Comparison of ENCODE assay signal across 8 mouse cellular contexts in genomic region chr3:101300271-101301071, GRCm38 (mm10). TPM values are rescaled to one million over a fixed set of nuclear protein-coding genes. Genes with fewer than 3 reads are reported as not detected.
DNase-seq lines count a peak whose midpoint lies in the region; ATAC-seq lines count a peak whose summit lies in the region.

No protein-coding gene starts in this region.

- peak overlapping the region; percentile 61 for H3K4me2 ChIP-seq in heart, embryonic 11.5 days
- peak overlapping the region; percentile 57 for H3K4me2 ChIP-seq in stomach, embryonic 16.5 days (ENCODE audit: low read depth, low read length)

- peak overlapping the region; percentile 17; the same call in 1 of the 2 replicates for H3K4me3 ChIP-seq in heart, embryonic 11.5 days (ENCODE audit: low read depth, low read length)
- peak overlapping the region; percentile 26 for H3K4me3 ChIP-seq in stomach, embryonic 16.5 days (replicated peaks; ENCODE audit: low read length)

- peaks cover 3% of the 10 kb centered on the region; the same call in 1 of the 2 replicates for H3K27me3 ChIP-seq in heart, embryonic 11.5 days (ENCODE audit: control insufficient read depth, insufficient read depth, low read length)
- no peaks in the 10 kb centered on the region for H3K27me3 ChIP-seq in stomach, embryonic 16.5 days (ENCODE audit: control insufficient read depth, insufficient read depth, low read length)

- DNase-seq in gastrocnemius, postnatal 14 days, result peak; percentile 35
- DNase-seq in gastrocnemius, postnatal 36 days, result no peak
- peak; percentile 64 for DNase-seq in brain, adult 2 months (ENCODE audit: low read depth, low spot score)
- DNase-seq in layer of hippocampus, adult 8-10 months (ENCODE audit: low spot score in 2 of 2), result peak; percentile 46 to 62
- DNase-seq in urinary bladder, postnatal 36 days (ENCODE audit: low spot score in 2 of 2), result no peak

- peaks cover 14% of the 10 kb centered on the region; the same call in 1 of the 2 replicates for H3K4me1 ChIP-seq in heart, embryonic 11.5 days (ENCODE audit: control insufficient read depth, insufficient read depth, low read length)
- H3K4me1 ChIP-seq in stomach, embryonic 16.5 days (ENCODE audit: control insufficient read depth, insufficient read depth, low read length), result peaks cover 13% of the 10 kb centered on the region; the same call in 1 of the 2 replicates

- peak overlapping the region; percentile 62 for H3K9ac ChIP-seq in heart, embryonic 11.5 days (ENCODE audit: low read depth, low read length)
- peak overlapping the region; percentile 63 for H3K9ac ChIP-seq in stomach, embryonic 16.5 days (ENCODE audit: low read length)

- no peaks in the 10 kb centered on the region for H3K9me3 ChIP-seq in heart, embryonic 11.5 days (replicated peaks; ENCODE audit: control insufficient read depth, low read length)
- no peaks in the 10 kb centered on the region for H3K9me3 ChIP-seq in stomach, embryonic 16.5 days (replicated peaks; ENCODE audit: control insufficient read depth, low read length)

- WGBS in heart, embryonic 11.5 days (ENCODE audit: insufficient replicate concordance), result 23% methylated on average over 23 of the region's 23 CpGs
- 17% methylated on average over 23 of the region's 23 CpGs for WGBS in stomach, embryonic 16.5 days

- intact Hi-C loops in gastrocnemius, postnatal 14 days (cut with DNase I; ENCODE audit: low total_unique reads), result loop anchor here (5.0 to 10.0 kb wide), 2 partner anchors 162 to 514 kb away; no protein-coding TSS in a partner anchor
- intact Hi-C loops in gastrocnemius, postnatal 36 days (cut with DNase I), result loop anchor here (5.0 kb wide), 1 partner anchor 72 kb away; no protein-coding TSS in a partner anchor

- no peaks in the 10 kb centered on the region for H3K36me3 ChIP-seq in heart, embryonic 11.5 days (ENCODE audit: control insufficient read depth, insufficient read depth, low read length)
- no peaks in the 10 kb centered on the region for H3K36me3 ChIP-seq in stomach, embryonic 16.5 days (ENCODE audit: control insufficient read depth, insufficient read depth, low read length)

- H3K27ac ChIP-seq in heart, embryonic 11.5 days (ENCODE audit: low read depth, low read length), result peak overlapping the region; percentile 22; the same call in 1 of the 2 replicates
- no peak overlapping the region for H3K27ac ChIP-seq in stomach, embryonic 16.5 days (ENCODE audit: low read length)

- no peak for ATAC-seq in heart, embryonic 11.5 days (replicated peaks; ENCODE audit: insufficient number of reproducible peaks, low FRiP score, low TSS enrichment)
- ATAC-seq in megakaryocyte-erythroid progenitor cell, adult 5-6 weeks (replicated peaks; ENCODE audit: low FRiP score, low TSS enrichment, poor library complexity, severe bottlenecking), result peak; percentile 58; the same call in 1 of the 2 replicates
- no peak for ATAC-seq in stomach, embryonic 16.5 days (ENCODE audit: insufficient read depth, low FRiP score)

RNA-seq across cellular contexts. Expression of gene Cd2, which starts 12.7 kb away (rescaled TPM):
- total RNA-seq in gastrocnemius, postnatal 14 days (2021), result under 1 TPM in 1 of 2 experiments, not detected in 1; 0.18 TPM
- total RNA-seq in gastrocnemius, postnatal 36 days (2021), result under 1 TPM; 0.38 to 0.39 TPM
- 0.20 TPM in 1 of 2 replicates, not detected in the other for polyA plus RNA-seq in heart, embryonic 11.5 days (2014; fragmentation: Nextera tagmentation; extraction: Ambion mirVana)
- not detected for total RNA-seq in layer of hippocampus, adult 8-10 months (2022)
- total RNA-seq in megakaryocyte-erythroid progenitor cell, adult 5-6 weeks (2014; fragmentation: Nextera tagmentation), result 0.35 and 6.1 TPM in 2 replicates
- total RNA-seq in megakaryocyte-erythroid progenitor cell, adult 5-6 weeks (2017), result 0.19 and 14.4 TPM in 2 replicates
- 0.34 TPM in 1 of 2 replicates, not detected in the other for polyA plus RNA-seq in stomach, embryonic 16.5 days (2015; fragmentation: Nextera tagmentation; extraction: Ambion mirVana)

Comparison
In these comparisons a context has a peak if more than half of its experiments do, and no peak if none do; other contexts are left out.
1. DNase-seq: peak in gastrocnemius, postnatal 14 days (single experiment), brain, adult 2 months (single experiment) and layer of hippocampus, adult 8-10 months (2 of 2); none in gastrocnemius, postnatal 36 days (0 of 2) and urinary bladder, postnatal 36 days (0 of 2).